Mouse (Mus musculus): ENCODE data around the gene Tpp1. TPM values are rescaled to one million over a fixed set of nuclear protein-coding genes. Genes with fewer than 3 reads are reported as not detected.
A peak's percentile ranks its signal among the peaks of the same experiment; 100 is the strongest.

The Tpp1 gene
- polyA plus RNA-seq (2012; ENCODE audit: insufficient read depth, insufficient read length, low replicate concordance, missing spikeins) = 125 TPM in 1 of 2 replicates, not detected in the other

DNA sequence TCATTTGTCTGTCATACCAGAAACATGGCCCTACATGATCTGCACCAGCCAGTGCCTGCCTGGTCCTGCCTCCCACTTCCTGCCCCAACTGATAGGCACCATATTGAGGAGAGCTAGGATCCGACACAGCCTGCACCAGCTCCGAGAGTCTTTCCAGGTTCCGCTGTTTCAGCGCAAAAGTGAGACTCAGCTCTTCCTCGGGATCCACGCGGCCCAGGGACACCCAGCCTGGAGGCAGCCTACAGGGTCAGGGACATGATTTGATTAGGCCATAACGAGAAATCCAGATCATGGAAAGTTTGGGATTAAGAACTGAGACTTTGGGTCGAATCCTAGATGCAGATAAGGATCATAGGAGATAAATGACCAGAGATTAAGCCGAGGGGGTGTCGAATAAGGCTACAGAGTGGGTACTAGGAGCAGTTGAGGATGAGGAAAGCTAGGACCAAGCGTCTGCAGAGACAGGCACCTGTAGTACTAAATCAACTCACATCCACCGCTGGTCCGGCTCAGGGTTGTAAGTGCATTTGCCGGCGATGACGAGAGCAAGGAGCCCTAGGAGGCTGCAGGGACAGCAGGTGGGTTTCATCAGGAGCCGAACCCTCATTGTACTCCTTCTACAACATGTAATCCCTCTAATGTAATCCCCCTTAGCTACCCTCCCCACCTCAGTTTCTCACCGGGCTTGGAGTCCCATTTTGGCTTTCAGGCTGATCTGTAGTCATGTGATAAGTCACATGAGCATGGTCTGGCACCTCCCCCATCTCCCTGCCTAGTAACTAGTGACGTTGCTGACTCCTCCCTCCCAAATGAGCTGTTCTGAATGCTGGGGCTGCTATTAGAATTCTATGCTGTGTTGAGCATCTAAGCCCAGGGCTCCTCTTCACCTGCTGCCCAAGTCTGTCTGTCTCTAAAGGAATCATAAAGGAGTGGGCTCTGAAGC lies at the start of gene Tpp1:
Gene Tpp1 (minus strand): TSS at position 745 of the 943 bp plus-strand sequence.
- peak within 1 kb of the TSS; percentile 54 for H3K27ac ChIP-seq (ENCODE audit: insufficient read depth, low read depth, low read length)
- WGBS = 8% methylated on average over 20 of the region's 20 CpGs

DNA sequence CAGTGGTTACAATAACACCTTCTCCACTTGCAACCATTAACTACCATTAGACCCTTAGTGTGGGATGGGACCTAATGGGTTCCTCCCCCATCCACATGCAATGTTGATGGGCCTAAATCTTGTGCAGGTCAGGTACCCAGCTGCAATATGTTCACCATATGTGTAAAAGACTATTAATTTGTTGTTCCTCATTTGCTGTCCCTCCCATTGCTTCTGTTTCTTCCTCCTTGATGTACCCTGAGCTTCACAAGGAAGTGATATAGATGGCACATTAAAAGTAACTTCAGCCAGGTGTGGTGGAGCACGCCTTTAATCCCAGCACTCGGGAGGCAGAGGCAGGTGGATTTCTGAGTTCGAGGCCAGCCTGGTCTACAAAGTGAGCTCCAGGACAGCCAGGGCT lies 44.9 kb upstream of the Tpp1 start:
- Histone ChIP-seq H3K4me3 (ENCODE audit: insufficient read depth, low read depth, low read length) (no peak overlapping the region), H3K4me1 (ENCODE audit: control insufficient read depth, insufficient read depth, low read length) (no peaks in the 10 kb centered on the region), H3K27ac (ENCODE audit: insufficient read depth, low read depth, low read length) (no peak overlapping the region)
- WGBS = 98% methylated on average over 3 of the region's 3 CpGs
- TF ChIP-seq CTCF (IDR thresholded peaks at IDR 0.05; ENCODE audit: insufficient read depth, low read depth, low read length) (no peak), POLR2A (IDR thresholded peaks at IDR 0.05; ENCODE audit: insufficient read depth, low read depth, low read length) (no peak)

More for the DNA sequence above, at the start of gene Tpp1:
- peaks cover 10% of the 10 kb centered on the region for H3K4me1 ChIP-seq (ENCODE audit: control insufficient read depth, insufficient read depth, low read length)
- 0 out of 2 replicates have a peak, but pooled peaks have one; percentile 33 for TF ChIP-seq POLR2A (IDR thresholded peaks at IDR 0.05; ENCODE audit: insufficient read depth, low read depth, low read length)
- no peak for TF ChIP-seq CTCF (IDR thresholded peaks at IDR 0.05; ENCODE audit: insufficient read depth, low read depth, low read length)
- H3K4me3 ChIP-seq (ENCODE audit: insufficient read depth, low read depth, low read length) = peak within 1 kb of the TSS; percentile 58

DNA sequence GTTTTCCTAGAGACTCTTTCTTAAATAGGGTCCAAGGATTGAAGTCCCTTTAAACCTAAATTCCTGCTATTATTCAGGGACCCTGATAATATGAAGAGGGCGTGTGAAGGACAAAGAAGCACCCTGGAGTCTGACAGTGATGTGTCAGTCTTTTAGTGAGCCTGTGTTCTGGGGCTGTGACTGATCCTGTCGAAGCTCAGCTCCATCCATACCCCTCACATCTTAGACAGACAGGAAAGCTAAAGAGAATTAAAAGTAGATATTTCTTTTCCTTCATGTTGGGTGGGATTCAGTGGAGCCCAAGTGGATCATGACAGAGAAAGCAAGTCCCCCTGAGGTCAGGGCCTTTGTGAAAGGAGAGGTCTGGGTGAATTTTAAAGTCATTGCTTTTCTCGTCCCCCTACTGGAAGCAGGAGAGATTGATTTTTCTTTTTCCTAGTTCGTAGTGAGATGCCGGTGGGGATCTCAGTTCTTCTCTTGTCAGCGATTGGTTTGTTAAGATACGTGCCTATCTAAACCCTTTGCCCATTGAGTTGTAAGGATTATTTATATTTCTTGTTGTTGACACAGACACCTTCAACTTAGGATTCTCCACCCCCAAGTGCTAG lies 43.8 kb upstream of the Tpp1 start:
- H3K4me3 ChIP-seq (ENCODE audit: insufficient read depth, low read depth, low read length) = no peak overlapping the region
- no peak overlapping the region for H3K27ac ChIP-seq (ENCODE audit: insufficient read depth, low read depth, low read length)
- 31% methylated on average over 7 of the region's 7 CpGs for WGBS
- TF ChIP-seq CTCF (IDR thresholded peaks at IDR 0.05; ENCODE audit: insufficient read depth, low read depth, low read length) = no peak
- no peak for TF ChIP-seq POLR2A (IDR thresholded peaks at IDR 0.05; ENCODE audit: insufficient read depth, low read depth, low read length)
- H3K4me1 ChIP-seq (ENCODE audit: control insufficient read depth, insufficient read depth, low read length) = no peaks in the 10 kb centered on the region

GRCm38 (mm10) chr7:105793701-105794100 lies 41.7 kb upstream of the Tpp1 start:
- no peak overlapping the region for H3K27ac ChIP-seq (ENCODE audit: insufficient read depth, low read depth, low read length)
- no peak overlapping the region for H3K4me3 ChIP-seq (ENCODE audit: insufficient read depth, low read depth, low read length)
- no peak for TF ChIP-seq POLR2A (IDR thresholded peaks at IDR 0.05; ENCODE audit: insufficient read depth, low read depth, low read length)
- no peak for TF ChIP-seq CTCF (IDR thresholded peaks at IDR 0.05; ENCODE audit: insufficient read depth, low read depth, low read length)
- no peaks in the 10 kb centered on the region for H3K4me1 ChIP-seq (ENCODE audit: control insufficient read depth, insufficient read depth, low read length)
- 64% methylated on average over 7 of the region's 7 CpGs for WGBS

- Histone ChIP-seq H3K4me1 (ENCODE audit: control insufficient read depth, insufficient read depth, low read length) (peaks cover 7% of the 10 kb centered on the region), H3K27ac (ENCODE audit: insufficient read depth, low read depth, low read length) (no peak overlapping the region), H3K4me3 (ENCODE audit: insufficient read depth, low read depth, low read length) (no peak overlapping the region)
- WGBS = 85% methylated on average over 1 of the region's 1 CpGs
- TF ChIP-seq CTCF (IDR thresholded peaks at IDR 0.05; ENCODE audit: insufficient read depth, low read depth, low read length) (no peak), POLR2A (IDR thresholded peaks at IDR 0.05; ENCODE audit: insufficient read depth, low read depth, low read length) (no peak)
Observed at GRCm38 (mm10) chr7:105791147-105791546, 39.1 kb upstream of the Tpp1 start.

DNA sequence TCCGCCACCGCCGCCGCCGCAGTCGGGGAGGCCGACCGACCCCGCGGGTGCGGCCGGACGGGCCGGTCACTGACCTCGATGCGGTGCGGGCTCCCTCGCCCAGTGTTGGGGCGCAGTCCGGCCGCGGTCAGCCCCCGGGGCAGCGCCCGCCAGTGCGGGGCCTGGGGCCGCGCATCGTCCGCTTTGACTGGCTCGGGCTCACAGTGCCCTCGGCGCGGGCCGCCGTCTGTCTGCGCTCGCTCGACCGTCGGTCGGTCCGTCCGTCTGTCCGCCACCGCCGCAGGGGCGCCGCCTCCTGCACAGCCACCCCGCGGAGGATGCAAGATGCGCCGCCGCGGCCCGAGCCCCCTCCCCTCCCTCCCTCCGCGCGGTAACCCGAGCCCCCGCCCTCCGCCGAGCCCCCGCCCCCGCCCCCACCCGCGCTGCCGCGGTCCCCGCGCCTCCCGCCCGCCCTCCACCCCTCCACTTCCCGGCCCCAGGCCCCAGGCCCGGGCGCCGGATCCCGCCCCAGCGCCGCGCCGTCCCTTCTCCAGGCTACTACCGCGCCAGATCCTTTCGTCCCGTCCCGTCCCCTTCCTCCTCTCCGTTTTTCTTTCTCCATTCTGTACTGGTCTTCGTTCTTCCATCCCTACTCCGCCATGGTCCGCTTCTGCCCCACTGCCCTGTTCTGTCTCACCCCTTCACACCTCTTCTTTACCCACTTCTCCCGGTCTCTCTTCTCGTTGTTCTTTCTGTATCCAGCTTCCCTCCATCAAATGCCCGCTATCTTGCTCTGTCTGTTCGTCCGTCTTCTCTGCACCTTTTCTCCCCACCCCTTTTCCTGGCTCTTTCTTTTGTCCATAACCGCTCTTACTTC lies 35.5 kb upstream of the Tpp1 start, which contains the start of gene Dchs1:
Gene Dchs1 (minus strand): TSS at position 370 of the 856 bp plus-strand sequence.
- Histone ChIP-seq H3K27ac (ENCODE audit: insufficient read depth, low read depth, low read length) (peak within 1 kb of the TSS; percentile 52), H3K4me1 (ENCODE audit: control insufficient read depth, insufficient read depth, low read length) (peaks cover 7% of the 10 kb centered on the region), H3K4me3 (ENCODE audit: insufficient read depth, low read depth, low read length) (peak within 1 kb of the TSS; percentile 94)
- 1% methylated on average over 80 of the region's 97 CpGs for WGBS
- TF ChIP-seq CTCF (IDR thresholded peaks at IDR 0.05; ENCODE audit: insufficient read depth, low read depth, low read length) (no peak), POLR2A (IDR thresholded peaks at IDR 0.05; ENCODE audit: insufficient read depth, low read depth, low read length) (no peak)

GRCm38 (mm10) chr7:105786506-105787284 lies 34.7 kb upstream of the Tpp1 start:
- Histone ChIP-seq H3K4me3 (ENCODE audit: insufficient read depth, low read depth, low read length) (peak overlapping the region; percentile 94), H3K4me1 (ENCODE audit: control insufficient read depth, insufficient read depth, low read length) (peaks cover 7% of the 10 kb centered on the region), H3K27ac (ENCODE audit: insufficient read depth, low read depth, low read length) (peak overlapping the region; percentile 52)
- TF ChIP-seq CTCF (IDR thresholded peaks at IDR 0.05; ENCODE audit: insufficient read depth, low read depth, low read length) = no peak
- 7% methylated on average over 17 of the region's 20 CpGs for WGBS

GRCm38 (mm10) chr7:105784556-105784955 lies 32.5 kb upstream of the Tpp1 start:
- 26% methylated on average over 4 of the region's 4 CpGs for WGBS
- H3K4me1 ChIP-seq (ENCODE audit: control insufficient read depth, insufficient read depth, low read length) = peaks cover 7% of the 10 kb centered on the region
- no peak overlapping the region for H3K4me3 ChIP-seq (ENCODE audit: insufficient read depth, low read depth, low read length)
- TF ChIP-seq POLR2A (IDR thresholded peaks at IDR 0.05; ENCODE audit: insufficient read depth, low read depth, low read length) = no peak
- TF ChIP-seq CTCF (IDR thresholded peaks at IDR 0.05; ENCODE audit: insufficient read depth, low read depth, low read length) = no peak
- H3K27ac ChIP-seq (ENCODE audit: insufficient read depth, low read depth, low read length) = no peak overlapping the region

All from olfactory bulb, adult 2 months (tissue).